Mouse (Mus musculus) left cerebral cortex, adult 8-10 months (tissue): ENCODE measurements at regions not wholly inside any gene's neighbourhood (a gene's known extent, or its start where the extent isn't known, plus 50 kb on each side); places are given as distances from the start of the nearest gene placed in this dataset.
"Not testable (repeated sequence)": the region's sequence is repeated elsewhere in the genome, so short reads cannot be mapped to it uniquely, and the experiment has no call there.

ENCODE experiments used
- DNase-seq, 2 experiments: peaks; one replicate each; pipeline ENCODE4 v3.0.0; 2022; ENCODE audit warnings: low spot score in 2 of 2

- not testable (repeated sequence) for DNase-seq
Observed at GRCm38 (mm10) chr10:38704762-38705130, 116.8 kb downstream of the Rfpl4b start.

DNA sequence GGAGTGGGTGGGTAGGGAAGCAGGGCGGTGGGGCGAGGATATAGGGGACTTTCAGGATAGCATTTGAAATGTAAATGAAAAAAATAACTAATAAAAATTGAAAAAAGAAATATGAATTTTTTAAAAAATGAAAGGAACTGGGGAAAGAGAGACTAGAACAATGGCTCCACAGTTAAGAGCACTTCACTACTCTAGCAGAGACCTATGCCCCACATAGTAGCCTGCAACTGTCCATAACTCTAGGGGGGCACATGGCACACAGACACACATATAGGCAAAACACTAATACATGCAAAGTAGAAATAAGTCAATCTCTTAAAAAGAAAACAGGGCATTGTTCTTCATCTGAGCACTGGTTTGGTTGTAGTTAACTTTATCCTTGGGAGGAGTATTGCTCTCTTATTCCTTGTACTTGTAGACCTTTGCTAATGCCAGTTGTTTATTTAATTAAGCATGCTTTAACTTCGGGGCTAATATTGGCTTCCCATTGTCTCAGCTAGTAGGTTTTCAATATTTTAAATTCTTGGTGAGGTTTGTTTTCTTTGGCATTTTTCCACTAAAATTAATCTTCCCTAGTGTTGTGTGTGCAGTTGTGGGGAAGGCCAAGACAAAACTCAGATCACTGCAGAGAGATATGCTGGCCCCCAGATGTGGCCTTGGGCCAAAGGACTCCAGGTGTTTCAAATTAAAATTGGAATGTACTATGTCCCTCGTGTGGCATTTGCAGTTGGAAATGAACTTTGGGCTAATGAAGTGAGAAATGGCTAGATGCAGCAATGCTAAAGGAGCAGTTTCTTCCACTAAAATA is 117.4 kb downstream of the Rfpl4b start:
- no peak for DNase-seq

- no peak for DNase-seq
Observed at GRCm38 (mm10) chr10:38677453-38677852, 144.1 kb downstream of the Rfpl4b start.

- DNase-seq = no peak
Observed at GRCm38 (mm10) chr10:38668610-38669009, 153.0 kb downstream of the Rfpl4b start.

DNA sequence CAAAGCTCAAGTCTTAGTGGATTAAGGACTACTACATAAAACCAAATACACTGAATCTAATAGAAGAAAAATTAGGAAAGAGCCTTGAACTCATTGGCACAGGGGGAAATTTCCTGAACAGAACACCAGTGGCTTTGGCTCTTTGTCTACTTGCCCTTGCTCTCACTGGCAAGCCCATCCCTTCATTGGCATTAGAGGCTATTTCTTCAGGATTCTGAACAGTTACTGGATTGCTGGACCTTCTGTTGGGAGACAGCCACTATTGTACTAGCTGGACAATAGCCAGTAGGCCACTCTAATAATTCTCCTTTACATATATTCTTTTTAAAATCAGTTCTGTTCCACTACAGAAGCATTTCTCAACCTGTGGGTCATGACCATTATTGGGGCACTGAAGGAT is 153.7 kb downstream of the Rfpl4b start:
- DNase-seq = no peak

- DNase-seq = no peak
Observed at GRCm38 (mm10) chr10:38635695-38636094, 185.9 kb downstream of the Rfpl4b start.

GRCm38 (mm10) chr10:38629907-38630505 is 191.6 kb downstream of the Rfpl4b start:
- DNase-seq = no peak

- DNase-seq = no peak
Observed at GRCm38 (mm10) chr10:38623399-38623798, 198.2 kb downstream of the Rfpl4b start.

GRCm38 (mm10) chr10:38609606-38610510 is 211.7 kb downstream of the Rfpl4b start:
- no peak for DNase-seq

DNA sequence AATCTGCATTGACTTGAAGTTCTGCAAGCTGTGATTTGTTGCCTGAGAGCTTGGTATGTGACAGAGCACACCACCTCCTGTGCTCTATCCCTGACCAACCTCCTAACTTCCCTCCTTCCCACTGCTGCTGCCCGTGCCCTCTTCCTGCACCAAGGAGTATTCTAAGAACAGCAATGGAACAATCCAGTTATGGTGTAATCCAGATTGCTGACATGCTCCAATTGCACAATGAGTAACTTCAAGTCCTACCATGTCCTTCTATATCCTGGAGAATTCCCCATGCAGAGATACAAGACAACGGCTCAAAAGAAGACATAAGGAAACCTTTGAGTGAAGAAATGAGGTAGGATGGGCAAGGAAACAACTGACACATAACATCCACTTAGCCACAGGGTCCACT is 235.5 kb downstream of the Rfpl4b start:
- no peak for DNase-seq

DNA sequence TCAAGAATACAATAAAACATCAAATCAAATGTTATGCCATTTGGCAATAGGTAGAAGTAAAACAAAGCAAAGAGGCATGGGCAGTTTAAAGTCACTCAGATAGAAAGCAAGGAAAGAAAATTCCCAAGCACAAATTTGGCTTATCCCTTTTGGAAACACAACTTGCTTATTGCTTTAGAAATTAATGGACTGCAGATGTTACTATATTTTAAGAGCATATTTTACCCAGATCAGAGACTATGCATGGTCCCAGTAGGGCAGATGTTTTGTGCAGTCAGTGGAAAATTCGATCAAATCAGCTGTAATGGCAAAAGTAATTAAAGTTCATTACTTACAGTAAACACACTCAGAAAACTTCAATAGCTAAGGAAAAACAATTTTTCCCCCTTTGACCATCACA is 245.9 kb downstream of the Rfpl4b start:
- DNase-seq = no peak

DNA sequence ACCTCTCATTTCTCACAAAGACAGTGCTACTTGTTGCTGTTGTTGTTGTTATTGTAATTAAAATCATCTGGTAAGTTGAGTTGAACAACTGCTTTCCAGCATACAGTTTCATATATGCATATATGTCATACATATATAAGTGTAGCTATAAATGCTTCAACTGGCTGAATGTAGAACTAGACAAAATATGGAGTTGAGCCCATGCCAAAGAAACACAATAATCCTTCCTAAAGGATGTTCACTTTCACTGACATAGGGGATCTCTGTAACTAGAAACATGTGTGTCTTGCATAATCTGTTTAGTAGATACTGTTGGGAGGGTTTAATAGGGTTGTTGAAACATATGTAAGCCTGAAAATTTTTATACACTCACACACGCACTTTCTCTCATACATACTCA is 247.9 kb downstream of the Rfpl4b start:
- no peak for DNase-seq

GRCm38 (mm10) chr10:38573146-38573545 is 248.4 kb downstream of the Rfpl4b start:
- DNase-seq = peak in 1 of 2 experiments; percentile 11

GRCm38 (mm10) chr10:38567270-38567669 is 254.3 kb downstream of the Rfpl4b start:
- DNase-seq = no peak

GRCm38 (mm10) chr10:38566361-38566760 is 255.2 kb downstream of the Rfpl4b start:
- DNase-seq = no peak

- peak; percentile 6 to 51 for DNase-seq
Observed at GRCm38 (mm10) chr10:38555040-38555439, 266.5 kb downstream of the Rfpl4b start.

DNA sequence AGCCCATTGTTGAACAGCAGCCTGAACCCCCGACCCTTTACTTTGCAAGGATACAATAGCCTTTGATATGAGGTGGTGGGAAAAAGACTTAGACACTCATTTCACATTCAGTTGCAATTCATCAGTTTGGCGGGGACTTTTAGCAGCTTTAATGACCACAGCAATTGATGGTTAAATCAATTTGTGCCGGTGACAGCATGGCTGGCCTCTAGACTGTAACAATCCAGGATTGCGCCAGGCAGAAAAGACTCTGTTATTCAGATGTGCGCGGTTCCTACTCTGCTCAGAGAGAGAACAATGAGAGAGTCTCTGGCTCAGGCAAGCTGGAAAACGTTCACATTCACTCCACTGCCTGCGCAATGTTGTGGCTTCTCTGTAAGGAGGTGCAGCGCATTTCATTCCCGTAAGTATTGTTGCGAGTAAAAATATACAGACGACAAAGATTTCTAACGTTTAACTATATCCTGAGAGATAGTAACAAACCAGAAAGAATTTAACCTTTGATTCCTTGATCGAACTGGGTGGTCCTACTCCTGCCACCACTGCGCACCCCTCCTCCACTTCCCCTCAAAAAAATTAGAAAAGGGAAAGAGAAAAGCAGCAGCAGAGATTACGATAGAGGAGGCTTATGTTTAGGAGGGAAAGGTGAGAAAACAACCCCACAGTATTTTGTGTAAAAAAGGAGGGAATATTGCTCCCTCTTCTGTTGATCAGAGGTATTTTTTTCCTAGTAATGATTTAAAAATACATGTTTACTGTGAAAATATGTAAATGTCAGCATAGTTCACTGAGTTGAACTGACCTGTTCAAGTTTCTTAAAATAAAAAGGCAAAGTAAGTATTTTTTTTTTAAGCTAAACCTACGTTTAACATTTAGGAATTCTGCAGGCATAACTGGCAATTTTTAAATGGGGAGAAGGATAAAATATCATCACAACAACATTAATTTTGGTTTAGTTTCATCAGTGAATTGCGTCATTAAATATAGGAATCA is 267.6 kb downstream of the Rfpl4b start:
- DNase-seq = peak; percentile 13 to 21

- DNase-seq = no peak
Observed at GRCm38 (mm10) chr10:38553326-38553687, 268.3 kb downstream of the Rfpl4b start.

DNA sequence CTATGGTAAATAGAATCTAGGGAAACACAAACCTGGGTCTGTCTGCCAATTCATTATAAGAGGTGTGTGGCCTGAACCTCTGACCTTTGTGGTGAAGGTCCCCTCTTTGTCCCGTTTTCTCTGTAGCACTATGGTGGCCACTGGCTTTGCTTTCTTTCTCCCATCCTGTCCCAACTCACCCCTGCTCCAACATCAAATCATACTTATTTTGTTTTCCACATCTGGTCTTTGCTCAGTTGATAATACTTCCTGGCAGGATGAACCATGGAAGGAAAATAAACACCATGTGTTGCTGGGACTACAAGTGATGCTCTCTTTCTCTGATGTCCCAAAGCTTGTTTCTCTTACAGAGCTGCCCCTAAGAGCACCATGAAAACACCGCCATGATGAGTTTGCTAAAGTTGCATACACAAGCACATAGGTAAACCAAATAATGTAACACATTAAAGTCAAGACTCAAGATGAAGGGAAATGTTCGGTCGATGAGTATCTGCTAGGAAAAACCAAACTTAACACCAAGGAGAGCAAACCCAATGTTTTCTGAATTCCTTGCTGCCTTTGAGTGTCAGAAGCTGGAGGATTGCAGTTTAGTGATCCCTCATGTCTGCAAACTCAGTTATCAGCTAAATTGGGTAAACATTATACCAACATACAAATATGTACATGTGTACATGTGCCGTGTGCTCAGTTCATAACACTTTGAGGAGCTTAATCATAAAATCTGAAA is 269.1 kb downstream of the Rfpl4b start:
- no peak for DNase-seq

GRCm38 (mm10) chr10:38540031-38540430 is 281.5 kb downstream of the Rfpl4b start:
- DNase-seq = no peak
